Mouse (Mus musculus) duodenum, adult 2 months (tissue): ENCODE measurements around the gene Tstd1. TPM values are rescaled to one million over a fixed set of nuclear protein-coding genes. Genes with fewer than 3 reads are reported as not detected.

Experiments used
- polyA plus RNA-seq: library from polyadenylated mRNA; depleted of rRNA; stranded (reverse); fragments of >200 nt; gene quantifications from 2 replicates; pipeline ENCODE4 v1.2.3, GENCODE M21; 2012; ENCODE audit warnings: low replicate concordance; rRNA removed

Tstd1 gene
- 97.3 and 129 TPM in 2 replicates for polyA plus RNA-seq

DNA sequence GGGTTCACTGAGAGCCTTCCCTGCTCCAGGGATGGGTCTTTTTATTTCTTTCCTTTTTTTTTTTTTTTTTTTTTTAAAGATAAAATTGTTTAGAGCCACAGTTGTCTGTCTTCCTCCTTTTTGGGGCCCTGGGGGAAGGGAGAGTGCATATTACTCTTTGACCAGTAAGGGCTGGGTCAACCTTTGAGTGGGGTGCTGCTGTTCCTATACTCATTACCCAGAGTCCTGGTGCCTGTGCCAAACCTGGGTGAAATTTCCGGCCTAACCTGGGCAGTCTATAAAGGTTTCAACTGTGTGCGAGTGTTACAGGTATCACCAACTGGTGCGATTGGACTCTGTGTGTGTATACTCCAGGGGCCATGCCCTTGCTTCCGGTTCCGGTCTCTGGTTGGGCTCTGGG is at the start of gene Tstd1:
TSS of gene Tstd1 (plus strand) at position 213 of the 400 bp plus-strand sequence.

DNA sequence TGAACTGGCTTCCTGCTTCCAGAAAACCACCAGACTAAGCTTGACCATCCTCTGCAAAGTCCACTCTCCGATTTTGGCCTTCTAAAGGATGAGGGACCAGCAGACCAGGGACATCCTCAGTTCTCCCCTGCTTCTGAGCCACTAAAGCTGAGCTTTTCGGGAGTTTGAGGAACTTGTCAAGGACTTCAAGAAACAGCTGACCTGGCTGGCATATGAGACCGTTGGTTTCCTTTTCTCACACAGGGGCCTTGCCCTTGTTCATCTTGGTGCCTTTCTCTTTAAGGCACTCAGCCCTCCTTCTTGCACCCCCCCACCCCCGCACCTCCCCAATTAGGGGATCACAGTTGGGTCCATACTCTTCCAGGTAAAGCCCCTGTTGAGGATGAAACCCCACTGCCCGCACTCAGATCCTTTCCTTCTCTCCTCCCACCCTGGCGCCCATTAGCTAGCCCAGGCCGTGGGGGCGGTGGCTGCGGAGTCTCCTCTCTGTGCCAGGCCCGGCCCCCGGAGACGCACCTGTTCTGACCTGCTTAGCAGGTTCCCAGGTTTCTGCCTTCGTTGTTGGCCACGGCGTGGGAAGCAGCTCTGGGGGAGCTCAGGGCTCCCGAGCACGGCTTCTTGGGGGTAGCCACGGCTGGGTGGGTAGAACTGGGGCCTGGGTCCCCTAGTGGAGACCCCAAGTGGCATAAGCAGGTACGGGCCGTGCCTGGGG is 48.7 kb upstream of the Tstd1 start, which contains the start of gene Nectin4:
TSS of gene Nectin4 (plus strand) at position 255 of the 712 bp plus-strand sequence.

DNA sequence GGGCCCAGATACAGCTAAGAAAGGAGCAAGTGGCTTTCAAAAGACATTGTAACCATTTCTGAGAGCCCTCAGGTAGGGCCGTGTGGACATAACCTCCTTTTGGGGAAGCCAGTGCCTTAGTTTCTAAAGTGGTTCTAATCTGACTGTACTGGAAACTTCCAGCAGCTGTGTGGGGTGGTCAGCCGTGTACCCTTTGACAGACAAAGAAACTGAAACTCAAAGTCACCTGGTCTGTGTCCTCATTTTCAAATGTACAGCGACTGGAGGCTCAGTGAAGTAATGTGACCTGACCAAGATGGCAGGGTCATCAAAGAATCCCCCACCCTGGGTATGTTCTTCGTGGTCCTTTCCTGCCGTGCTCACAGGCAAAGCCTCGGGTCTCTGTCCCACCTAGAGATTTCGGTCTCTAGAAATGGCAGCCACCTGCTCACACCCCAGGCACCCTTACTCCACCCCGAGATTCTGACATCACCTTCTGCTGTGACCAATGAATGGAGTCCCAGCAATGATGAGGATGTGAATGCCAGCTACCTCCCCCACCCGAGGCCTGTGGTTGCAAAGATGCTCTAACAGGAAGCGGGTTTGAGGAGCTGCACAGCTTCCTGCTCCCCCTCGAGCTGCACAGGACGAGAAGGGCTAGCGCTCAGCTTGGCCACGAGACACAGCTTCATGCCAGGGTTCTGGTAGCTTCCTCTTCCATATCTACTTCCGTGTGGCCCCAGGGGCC is 30.1 kb upstream of the Tstd1 start, which contains the start of gene Arhgap30:
TSS of gene Arhgap30 (plus strand) at position 579 of the 727 bp plus-strand sequence.

DNA sequence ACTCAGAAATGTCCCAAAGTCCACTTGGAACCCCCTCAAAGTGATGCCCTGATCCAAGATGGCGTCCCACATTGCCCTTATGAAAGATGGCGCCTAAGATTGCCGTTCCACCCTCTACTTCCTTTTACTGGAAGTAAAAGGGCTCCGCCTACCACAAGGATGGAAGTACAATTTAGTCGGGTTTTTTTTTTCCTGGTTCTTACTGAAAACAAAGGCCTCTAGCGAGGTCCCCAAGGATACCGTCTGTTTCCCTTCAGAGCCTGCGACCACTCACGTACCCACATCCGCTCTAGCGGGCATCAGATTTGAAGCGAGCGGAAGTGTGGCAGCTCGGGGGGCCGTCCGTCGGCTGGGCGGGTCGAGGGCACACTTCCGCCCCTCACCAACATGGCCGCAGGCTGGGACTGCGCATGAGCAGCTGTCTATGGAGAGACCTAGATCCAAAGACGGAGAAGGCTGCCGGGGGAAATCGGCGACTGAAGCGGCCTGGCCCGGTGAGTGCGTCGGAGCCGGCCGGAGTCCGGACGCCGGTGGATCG is 7.7 kb upstream of the Tstd1 start, which contains the start of gene Usf1:
TSS of gene Usf1 (plus strand) at position 367 of the 538 bp plus-strand sequence.

DNA sequence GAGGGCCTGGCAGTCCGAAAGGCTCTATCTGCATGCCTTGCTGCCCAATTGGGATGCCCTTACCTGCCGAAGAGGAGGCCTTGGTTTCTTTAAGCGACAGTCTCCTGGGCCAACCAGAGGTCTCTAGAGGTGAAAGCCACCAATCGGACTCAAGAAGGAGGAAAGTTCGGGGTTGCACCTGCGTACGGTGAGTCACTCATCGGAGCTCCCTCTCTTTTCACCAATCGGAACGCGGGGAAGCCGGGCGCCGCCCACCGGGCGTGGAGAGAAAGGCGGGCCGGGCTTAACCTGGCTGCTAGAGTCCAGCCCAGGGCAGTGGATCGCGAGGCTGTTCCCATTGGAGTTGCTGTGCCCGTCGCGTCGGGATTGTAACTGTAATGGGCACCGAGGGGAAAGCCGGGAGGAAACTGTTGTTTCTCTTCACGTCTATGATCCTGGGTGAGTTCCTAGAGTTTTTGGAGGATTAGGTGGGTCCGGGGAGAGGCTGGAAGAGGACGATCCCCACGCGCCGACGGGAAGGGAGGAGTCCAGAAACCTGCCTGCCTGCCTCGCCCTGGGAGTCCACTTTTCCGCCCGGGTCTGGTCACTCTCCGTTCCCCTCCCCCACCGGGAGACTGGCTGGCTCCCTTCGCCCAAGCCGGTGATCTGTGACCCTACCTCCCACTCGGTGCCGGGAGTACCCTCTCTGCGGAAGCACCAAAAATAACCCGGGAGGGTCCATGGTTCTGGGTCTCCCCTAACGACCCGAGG is 18.8 kb downstream of the Tstd1 start, which contains the start of gene F11r:
TSS of gene F11r (plus strand) at position 272 of the 750 bp plus-strand sequence.

Other genes starting within 250 kb of the Tstd1 start
- 27.8 and 42.5 TPM in 2 replicates for gene Pcp4l1, start 222.6 kb upstream of the Tstd1 start, polyA plus RNA-seq
- gene Nr1i3, start 204.9 kb upstream of the Tstd1 start, polyA plus RNA-seq = 41.3 and 48.7 TPM in 2 replicates
- 26.9 and 29.4 TPM in 2 replicates for gene Tomm40l, start 196.4 kb upstream of the Tstd1 start, polyA plus RNA-seq
- 2.0 and 3.7 TPM in 2 replicates for gene Apoa2, start 193.8 kb upstream of the Tstd1 start, polyA plus RNA-seq
- 24.2 and 71.8 TPM in 2 replicates for gene Fcer1g, start 184.5 kb upstream of the Tstd1 start, polyA plus RNA-seq
- 1.6 and 1.8 TPM in 2 replicates for gene Adamts4, start 168.5 kb upstream of the Tstd1 start, polyA plus RNA-seq
- 127 and 139 TPM in 2 replicates for gene Ndufs2, start 167.5 kb upstream of the Tstd1 start, polyA plus RNA-seq
- gene B4galt3, start 148.5 kb upstream of the Tstd1 start, polyA plus RNA-seq = 86.3 and 126 TPM in 2 replicates
- gene Ppox, start 137.7 kb upstream of the Tstd1 start, polyA plus RNA-seq = 26.6 and 36.8 TPM in 2 replicates
- gene Usp21, start 130.9 kb upstream of the Tstd1 start, polyA plus RNA-seq = 30.2 and 30.4 TPM in 2 replicates
- 10.2 and 10.3 TPM in 2 replicates for gene Ufc1, start 123.8 kb upstream of the Tstd1 start, polyA plus RNA-seq
- gene Dedd, start 89.7 kb upstream of the Tstd1 start, polyA plus RNA-seq = 23.2 and 33.7 TPM in 2 replicates
- gene Nit1, start 73.2 kb upstream of the Tstd1 start, polyA plus RNA-seq = 60.9 and 66.1 TPM in 2 replicates
- gene Pfdn2, start 73.2 kb upstream of the Tstd1 start, polyA plus RNA-seq = 1.4 and 1.5 TPM in 2 replicates
- gene Klhdc9, start 58.1 kb upstream of the Tstd1 start, polyA plus RNA-seq = 0.37 and 0.47 TPM in 2 replicates
- gene Nectin4, start 48.8 kb upstream of the Tstd1 start, polyA plus RNA-seq = 0.15 and 1.1 TPM in 2 replicates
- 3.3 and 4.2 TPM in 2 replicates for gene Arhgap30, start 29.9 kb upstream of the Tstd1 start, polyA plus RNA-seq
- 58.8 and 75.3 TPM in 2 replicates for gene Usf1, start 7.6 kb upstream of the Tstd1 start, polyA plus RNA-seq
- 49.6 and 100 TPM in 2 replicates for gene F11r, start 18.7 kb downstream of the Tstd1 start, polyA plus RNA-seq
- 2.1 and 6.4 TPM in 2 replicates for gene Alyref2, start 84.6 kb downstream of the Tstd1 start, polyA plus RNA-seq
- 328 and 1,186 TPM in 2 replicates for gene Itln1, start 116.4 kb downstream of the Tstd1 start, polyA plus RNA-seq
- gene Cd244a, start 140.3 kb downstream of the Tstd1 start, polyA plus RNA-seq = 0.41 and 1.0 TPM in 2 replicates
- gene Ly9, start 188.5 kb downstream of the Tstd1 start, polyA plus RNA-seq = 0.28 and 0.41 TPM in 2 replicates
- 0.82 and 0.95 TPM in 2 replicates for gene Slamf7, start 234.2 kb downstream of the Tstd1 start, polyA plus RNA-seq